Mouse (Mus musculus) liver, embryonic 15.5 days (tissue): ENCODE results near the gene Dhrs4. TPM values are rescaled to one million over a fixed set of nuclear protein-coding genes. Genes with fewer than 3 reads are reported as not detected.

Source experiments
- ATAC-seq: fragments of 200-750 bp; cut with Nextera tagmentation; 2 replicates; pipeline ENCODE4 v1.8.0; 2017; ENCODE audit warnings: moderate number of reproducible peaks, mild to moderate bottlenecking, moderate library complexity; ENCODE audit not compliant: insufficient read depth
- H3K27ac ChIP-seq: fragments of 300-500 bp; sonication (generic); replicated peaks from 2 replicates; pipeline ENCODE4 v1.5.1; 2015; ENCODE audit warnings: mild to moderate bottlenecking, inconsistent platforms
- H3K27me3 ChIP-seq: fragments of 300-500 bp; sonication (generic); 2 replicates; pipeline ENCODE4 v1.6.1; 2015; ENCODE audit warnings: mild to moderate bottlenecking, inconsistent platforms
- H3K36me3 ChIP-seq: fragments of 300-500 bp; sonication (generic); replicated peaks from 2 replicates; pipeline ENCODE4 v1.6.1; 2015; ENCODE audit warnings: moderate library complexity, mild to moderate bottlenecking, inconsistent platforms
- H3K4me1 ChIP-seq: fragments of 300-500 bp; sonication (generic); replicated peaks from 2 replicates; pipeline ENCODE4 v1.6.1; 2015; ENCODE audit warnings: inconsistent platforms
- H3K4me2 ChIP-seq: fragments of 300-500 bp; sonication (generic); 2 replicates; pipeline ENCODE4 v1.6.1; 2015; ENCODE audit warnings: moderate library complexity, mild to moderate bottlenecking, inconsistent platforms
- H3K4me3 ChIP-seq: fragments of 300-500 bp; sonication (generic); replicated peaks from 2 replicates; pipeline ENCODE4 v1.5.1; 2015; ENCODE audit warnings: mild to moderate bottlenecking, inconsistent platforms
- H3K9ac ChIP-seq: fragments of 300-500 bp; sonication (generic); 2 replicates; pipeline ENCODE4 v1.6.1; 2015; ENCODE audit warnings: moderate library complexity, mild to moderate bottlenecking, inconsistent platforms
- H3K9me3 ChIP-seq: fragments of 300-500 bp; sonication (generic); replicated peaks from 2 replicates; pipeline ENCODE4 v1.6.1; 2016; ENCODE audit warnings: inconsistent platforms
- WGBS: fragments of 180-500 bp; shearing (Covaris S2); methylation state at CpG from one replicate; pipeline ENCODE4 v1.1.7; 2015; ENCODE audit warnings: mixed read lengths; ENCODE audit not compliant: insufficient replicate concordance; 5-methylcytosine and 5-hydroxymethylcytosine counted together
- polyA plus RNA-seq: library from polyadenylated mRNA; unstranded; fragments of >200 nt; fragmentation: Nextera tagmentation; extraction: Ambion mirVana; gene quantifications from 2 replicates; pipeline ENCODE4 v1.2.1, GENCODE M21; 2015

The Dhrs4 gene
- polyA plus RNA-seq, 1 experiment from 2014 or later = 77.8 TPM

GRCm38 (mm10) chr14:55461757-55462156, 16.8 kb upstream of the Dhrs4 start:
- no peaks in the 10 kb centered on the region for H3K9me3 ChIP-seq
- ATAC-seq = no peak
- 37% methylated on average over 4 of the region's 4 CpGs for WGBS
- peaks cover 3% of the 10 kb centered on the region; the same call in 1 of the 2 replicates for H3K4me1 ChIP-seq
- no peaks in the 10 kb centered on the region for H3K36me3 ChIP-seq
- H3K9ac ChIP-seq = no peak overlapping the region
- no peak overlapping the region for H3K4me2 ChIP-seq
- H3K27ac ChIP-seq = no peak overlapping the region
- H3K4me3 ChIP-seq = no peak overlapping the region
- H3K27me3 ChIP-seq = peaks cover 5% of the 10 kb centered on the region; the same call in 1 of the 2 replicates

GRCm38 (mm10) chr14:55466481-55466880, 12.1 kb upstream of the Dhrs4 start:
- H3K27me3 ChIP-seq = peaks cover 14% of the 10 kb centered on the region; the same call in 1 of the 2 replicates
- no peak overlapping the region for H3K4me2 ChIP-seq
- H3K9me3 ChIP-seq = no peaks in the 10 kb centered on the region
- H3K4me3 ChIP-seq = no peak overlapping the region
- peaks cover 28% of the 10 kb centered on the region for H3K4me1 ChIP-seq
- no peak overlapping the region for H3K27ac ChIP-seq
- no peak overlapping the region for H3K9ac ChIP-seq
- WGBS = 46% methylated on average over 4 of the region's 4 CpGs
- ATAC-seq = no peak
- no peaks in the 10 kb centered on the region for H3K36me3 ChIP-seq

- H3K4me2 ChIP-seq = no peak overlapping the region
- no peaks in the 10 kb centered on the region for H3K36me3 ChIP-seq
- H3K9ac ChIP-seq = no peak overlapping the region
- no peaks in the 10 kb centered on the region for H3K9me3 ChIP-seq
- ATAC-seq = no peak
- H3K4me3 ChIP-seq = no peak overlapping the region
- H3K4me1 ChIP-seq = peaks cover 28% of the 10 kb centered on the region
- 67% methylated on average over 7 of the region's 7 CpGs for WGBS
- peaks cover 14% of the 10 kb centered on the region; the same call in 1 of the 2 replicates for H3K27me3 ChIP-seq
- H3K27ac ChIP-seq = no peak overlapping the region
Measured at GRCm38 (mm10) chr14:55467108-55467507, 11.4 kb upstream of the Dhrs4 start.

- H3K4me2 ChIP-seq = no peak overlapping the region
- H3K9me3 ChIP-seq = no peaks in the 10 kb centered on the region
Measured at GRCm38 (mm10) chr14:55468301-55468741, 10.2 kb upstream of the Dhrs4 start.

GRCm38 (mm10) chr14:55469041-55469440, 9.5 kb upstream of the Dhrs4 start:
- no peak for ATAC-seq
- Histone ChIP-seq H3K4me2 (no peak overlapping the region), H3K27ac (peak overlapping the region; percentile 34; the same call in 1 of the 2 replicates), H3K9me3 (no peaks in the 10 kb centered on the region), H3K27me3 (peaks cover 14% of the 10 kb centered on the region; the same call in 1 of the 2 replicates), H3K4me3 (no peak overlapping the region), H3K4me1 (peaks cover 27% of the 10 kb centered on the region), H3K9ac (no peak overlapping the region), H3K36me3 (no peaks in the 10 kb centered on the region)
- 46% methylated on average over 2 of the region's 2 CpGs for WGBS

More at GRCm38 (mm10) chr14:55468301-55468741, 10.2 kb upstream of the Dhrs4 start:
- peaks cover 14% of the 10 kb centered on the region; the same call in 1 of the 2 replicates for H3K27me3 ChIP-seq
- ATAC-seq = no peak
- 39% methylated on average over 2 of the region's 2 CpGs for WGBS
- no peaks in the 10 kb centered on the region for H3K36me3 ChIP-seq
- no peak overlapping the region for H3K4me3 ChIP-seq
- peaks cover 28% of the 10 kb centered on the region for H3K4me1 ChIP-seq
- no peak overlapping the region for H3K27ac ChIP-seq
- H3K9ac ChIP-seq = no peak overlapping the region

- 67% methylated on average over 6 of the region's 6 CpGs for WGBS
Measured at GRCm38 (mm10) chr14:55469821-55470220, 8.7 kb upstream of the Dhrs4 start.

GRCm38 (mm10) chr14:55470806-55471205, 7.8 kb upstream of the Dhrs4 start:
- Histone ChIP-seq H3K9me3 (no peaks in the 10 kb centered on the region), H3K4me1 (peaks cover 32% of the 10 kb centered on the region), H3K4me2 (peak overlapping the region; percentile 25), H3K9ac (no peak overlapping the region), H3K27me3 (peaks cover 10% of the 10 kb centered on the region; the same call in 1 of the 2 replicates), H3K4me3 (no peak overlapping the region), H3K27ac (no peak overlapping the region), H3K36me3 (no peaks in the 10 kb centered on the region)
- WGBS = 4% methylated on average over 10 of the region's 10 CpGs
- no peak for ATAC-seq

More at GRCm38 (mm10) chr14:55469821-55470220, 8.7 kb upstream of the Dhrs4 start:
- Histone ChIP-seq H3K36me3 (no peaks in the 10 kb centered on the region), H3K4me1 (peaks cover 25% of the 10 kb centered on the region), H3K9ac (no peak overlapping the region), H3K27me3 (peaks cover 14% of the 10 kb centered on the region; the same call in 1 of the 2 replicates), H3K9me3 (no peaks in the 10 kb centered on the region), H3K27ac (no peak overlapping the region), H3K4me3 (no peak overlapping the region), H3K4me2 (no peak overlapping the region)
- ATAC-seq = no peak

- 12% methylated on average over 2 of the region's 2 CpGs for WGBS
- Histone ChIP-seq H3K36me3 (peaks cover 8% of the 10 kb centered on the region; the same call in 1 of the 2 replicates), H3K9ac (no peak overlapping the region), H3K4me3 (no peak overlapping the region), H3K27ac (peak overlapping the region; percentile 19; the same call in 1 of the 2 replicates), H3K9me3 (no peaks in the 10 kb centered on the region), H3K27me3 (no peaks in the 10 kb centered on the region), H3K4me1 (peaks cover 57% of the 10 kb centered on the region), H3K4me2 (no peak overlapping the region)
- no peak for ATAC-seq
Measured at GRCm38 (mm10) chr14:55475654-55476053, 2.9 kb upstream of the Dhrs4 start.

- peak overlapping the region; percentile 74; the same call in 1 of the 2 replicates for H3K9ac ChIP-seq
- 81% methylated on average over 1 of the region's 1 CpGs for WGBS
- peaks cover 66% of the 10 kb centered on the region for H3K4me1 ChIP-seq
- H3K9me3 ChIP-seq = no peaks in the 10 kb centered on the region
- no peaks in the 10 kb centered on the region for H3K27me3 ChIP-seq
- H3K4me2 ChIP-seq = peak overlapping the region; percentile 79
- H3K4me3 ChIP-seq = no peak overlapping the region
- peaks cover 19% of the 10 kb centered on the region for H3K36me3 ChIP-seq
- ATAC-seq = peak; percentile 68
- peak overlapping the region; percentile 91 for H3K27ac ChIP-seq
Measured at GRCm38 (mm10) chr14:55477421-55477820, 1.1 kb upstream of the Dhrs4 start.

GRCm38 (mm10) chr14:55477829-55478228, 729 bp upstream of the Dhrs4 start:
- Histone ChIP-seq H3K27me3 (no peaks in the 10 kb centered on the region), H3K27ac (peak overlapping the region; percentile 91), H3K36me3 (peaks cover 19% of the 10 kb centered on the region), H3K9me3 (no peaks in the 10 kb centered on the region), H3K9ac (peak overlapping the region; percentile 74), H3K4me2 (peak overlapping the region; percentile 79), H3K4me1 (peaks cover 66% of the 10 kb centered on the region), H3K4me3 (peak overlapping the region; percentile 69)
- WGBS = 24% methylated on average over 5 of the region's 5 CpGs
- peak; percentile 72 for ATAC-seq

- WGBS = 77% methylated on average over 10 of the region's 10 CpGs
- ATAC-seq = no peak
- H3K4me3 ChIP-seq = peak overlapping the region; percentile 69
- 0 out of 2 replicates have a peak overlapping the region, but pooled peaks have one; percentile 74 for H3K9ac ChIP-seq
- peak overlapping the region; percentile 79 for H3K4me2 ChIP-seq
- peaks cover 28% of the 10 kb centered on the region for H3K36me3 ChIP-seq
- no peak overlapping the region for H3K27ac ChIP-seq
- peaks cover 66% of the 10 kb centered on the region for H3K4me1 ChIP-seq
- no peaks in the 10 kb centered on the region for H3K9me3 ChIP-seq
- H3K27me3 ChIP-seq = no peaks in the 10 kb centered on the region
Measured at GRCm38 (mm10) chr14:55479629-55480028, 1.1 kb downstream of the Dhrs4 start.
